Mouse (Mus musculus): Measurements from ENCODE around the gene Dlx3. TPM values are rescaled to one million over a fixed set of nuclear protein-coding genes. Genes with fewer than 3 reads are reported as not detected.

The Dlx3 gene
- polyA plus RNA-seq (2014; fragmentation: Illumina TruSeq; extraction: RNeasy Lipid Tissue Mini Kit (QIAGEN cat#74804); ENCODE audit: low read depth, low replicate concordance), result 0.37 TPM

DNA sequence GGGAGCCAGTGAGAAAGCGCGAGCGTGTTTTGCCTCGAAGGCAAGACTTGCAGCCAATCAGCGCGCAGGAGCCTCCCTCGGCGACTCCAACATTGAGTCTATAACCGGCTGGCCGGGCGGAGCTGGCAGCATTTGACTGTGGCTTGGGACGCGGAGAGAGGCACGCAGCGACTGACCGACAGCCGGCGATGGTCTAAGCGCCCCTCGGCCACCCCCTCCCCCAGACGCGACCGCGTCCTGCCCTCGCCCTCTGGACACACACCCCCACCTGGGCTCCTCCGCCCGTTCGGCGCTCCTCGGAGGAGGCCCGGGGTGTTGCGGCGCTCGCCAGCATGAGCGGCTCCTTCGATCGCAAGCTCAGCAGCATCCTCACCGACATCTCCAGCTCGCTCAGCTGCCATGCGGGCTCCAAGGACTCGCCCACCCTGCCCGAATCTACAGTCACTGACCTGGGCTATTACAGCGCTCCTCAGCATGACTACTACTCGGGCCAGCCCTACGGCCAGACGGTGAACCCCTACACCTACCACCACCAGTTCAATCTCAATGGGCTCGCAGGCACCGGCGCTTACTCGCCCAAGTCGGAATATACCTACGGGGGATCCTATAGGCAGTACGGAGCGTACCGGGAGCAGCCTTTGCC is at the start of gene Dlx3:
Gene Dlx3, plus strand, starts transcription at position 130 of the 643 bp plus-strand sequence.

DNA sequence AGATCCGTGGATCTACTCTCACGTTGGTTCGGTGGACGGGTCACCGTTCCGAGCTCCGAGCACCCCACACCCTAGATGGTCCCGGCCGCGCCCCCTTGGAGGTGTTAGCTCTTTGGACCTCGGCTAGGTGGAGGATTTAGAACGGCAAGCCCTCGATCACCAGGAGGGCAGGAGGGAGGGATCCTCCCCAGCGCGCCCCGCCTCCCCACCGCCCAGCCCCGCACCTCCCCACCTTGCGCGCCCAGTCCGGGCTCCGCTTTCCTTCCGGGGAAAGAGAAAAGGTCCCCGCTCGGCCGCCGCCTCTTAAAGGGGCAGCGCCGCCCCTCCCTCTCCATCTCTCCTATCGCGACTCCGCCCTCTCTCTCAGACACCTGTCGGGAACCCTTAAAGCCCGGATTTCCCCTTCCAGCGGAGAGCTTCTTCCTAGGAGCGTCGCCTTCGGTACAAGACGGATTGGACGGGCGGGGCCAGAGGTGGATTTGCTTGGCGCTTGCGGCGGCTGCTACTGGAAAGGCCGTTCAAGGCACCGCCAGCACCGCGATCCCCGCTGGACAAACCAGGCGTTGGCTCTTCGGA is 43.3 kb upstream of the Dlx3 start, which contains the start of gene Itga3:
Gene Itga3, minus strand, starts transcription at position 266 of the 576 bp plus-strand sequence.

DNA sequence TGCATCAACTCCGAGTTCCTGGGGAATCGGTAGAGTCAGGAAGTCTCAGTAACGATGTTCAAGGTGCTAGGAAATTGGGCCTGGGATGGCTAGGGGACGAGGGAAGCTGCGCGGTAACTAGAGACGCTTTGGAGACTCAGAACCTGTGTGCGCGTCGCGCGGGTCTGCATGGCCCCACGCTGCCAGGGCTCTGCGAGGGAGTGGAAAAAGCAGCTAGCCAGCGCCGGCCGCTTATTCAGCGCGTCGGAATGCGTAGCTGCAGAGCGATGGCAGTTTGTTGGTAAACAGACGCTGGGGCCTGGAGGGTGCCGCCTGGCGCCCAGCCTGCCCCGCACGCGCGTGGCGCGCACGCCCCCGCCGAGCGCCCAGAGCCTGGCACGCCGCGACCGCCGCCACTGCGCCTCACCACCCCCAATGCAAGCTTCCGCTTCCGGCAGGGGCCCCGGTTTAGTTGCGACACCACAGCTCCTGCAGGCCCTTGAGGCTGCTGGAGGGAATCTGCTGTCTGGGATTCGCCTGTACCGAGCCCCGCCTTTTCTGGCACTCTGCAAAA is 26.0 kb downstream of the Dlx3 start, which contains the start of gene Dlx4:
Gene Dlx4, minus strand, starts transcription at position 413 of the 553 bp plus-strand sequence.

Other genes with a start within 250 kb of the Dlx3 start
- 183 TPM for gene Col1a1, start 183.9 kb upstream of the Dlx3 start, polyA plus RNA-seq (2014; fragmentation: Illumina TruSeq; extraction: RNeasy Lipid Tissue Mini Kit (QIAGEN cat#74804); ENCODE audit: low read depth, low replicate concordance)
- gene Hils1, start 152.5 kb upstream of the Dlx3 start, polyA plus RNA-seq (2014; fragmentation: Illumina TruSeq; extraction: RNeasy Lipid Tissue Mini Kit (QIAGEN cat#74804); ENCODE audit: low read depth, low replicate concordance), result 14.7 TPM
- 1.7 TPM for gene Sgca, start 143.8 kb upstream of the Dlx3 start, polyA plus RNA-seq (2014; fragmentation: Illumina TruSeq; extraction: RNeasy Lipid Tissue Mini Kit (QIAGEN cat#74804); ENCODE audit: low read depth, low replicate concordance)
- gene Ppp1r9b, start 129.1 kb upstream of the Dlx3 start, polyA plus RNA-seq (2014; fragmentation: Illumina TruSeq; extraction: RNeasy Lipid Tissue Mini Kit (QIAGEN cat#74804); ENCODE audit: low read depth, low replicate concordance), result 66.1 TPM
- gene Samd14, start 110.2 kb upstream of the Dlx3 start, polyA plus RNA-seq (2014; fragmentation: Illumina TruSeq; extraction: RNeasy Lipid Tissue Mini Kit (QIAGEN cat#74804); ENCODE audit: low read depth, low replicate concordance), result 4.3 TPM
- 124 TPM for gene Pdk2, start 78.8 kb upstream of the Dlx3 start, polyA plus RNA-seq (2014; fragmentation: Illumina TruSeq; extraction: RNeasy Lipid Tissue Mini Kit (QIAGEN cat#74804); ENCODE audit: low read depth, low replicate concordance)
- gene Itga3, start 43.3 kb upstream of the Dlx3 start, polyA plus RNA-seq (2014; fragmentation: Illumina TruSeq; extraction: RNeasy Lipid Tissue Mini Kit (QIAGEN cat#74804); ENCODE audit: low read depth, low replicate concordance), result 25.1 TPM
- 0.15 TPM for gene Dlx4, start 26.1 kb downstream of the Dlx3 start, polyA plus RNA-seq (2014; fragmentation: Illumina TruSeq; extraction: RNeasy Lipid Tissue Mini Kit (QIAGEN cat#74804); ENCODE audit: low read depth, low replicate concordance)
- 0.25 TPM for gene Tac4, start 141.4 kb downstream of the Dlx3 start, polyA plus RNA-seq (2014; fragmentation: Illumina TruSeq; extraction: RNeasy Lipid Tissue Mini Kit (QIAGEN cat#74804); ENCODE audit: low read depth, low replicate concordance)
- 37.0 TPM for gene Kat7, start 190.1 kb downstream of the Dlx3 start, polyA plus RNA-seq (2014; fragmentation: Illumina TruSeq; extraction: RNeasy Lipid Tissue Mini Kit (QIAGEN cat#74804); ENCODE audit: low read depth, low replicate concordance)
- gene Fam117a, start 216.9 kb downstream of the Dlx3 start, polyA plus RNA-seq (2014; fragmentation: Illumina TruSeq; extraction: RNeasy Lipid Tissue Mini Kit (QIAGEN cat#74804); ENCODE audit: low read depth, low replicate concordance), result 23.2 TPM